Mouse (Mus musculus): ENCODE data around the gene Gtf2h5. TPM values are rescaled to one million over a fixed set of nuclear protein-coding genes. Genes with fewer than 3 reads are reported as not detected.

The Gtf2h5 gene
- polyA plus RNA-seq, 1 experiment, result 118 TPM

DNA sequence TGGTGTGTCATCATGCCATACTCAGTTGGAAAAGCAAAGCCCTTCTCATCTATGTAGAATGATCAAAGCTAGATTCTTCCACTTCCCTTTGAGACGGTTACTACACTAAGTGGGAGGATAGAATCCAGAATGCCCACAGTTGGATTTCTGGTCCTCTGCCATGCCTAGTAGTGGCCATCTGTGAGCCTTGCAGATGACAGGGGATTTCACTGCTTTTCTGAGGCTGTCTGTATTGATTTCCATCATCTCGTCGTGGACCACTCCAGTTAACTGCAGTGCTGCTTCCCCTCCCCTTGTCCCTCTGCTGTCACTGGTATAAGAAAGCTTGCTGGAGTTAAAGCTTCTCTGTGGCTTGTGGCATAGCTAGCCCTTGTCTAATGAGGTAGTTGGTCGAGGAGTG, 49.8 kb downstream of the Gtf2h5 start:
- Histone ChIP-seq H3K4me1 (ENCODE audit: control insufficient read depth, insufficient read depth, insufficient read length, low read length) (no peaks in the 10 kb centered on the region), H3K27ac (replicated peaks; ENCODE audit: low read depth, low read length) (no peak overlapping the region), H3K4me3 (ENCODE audit: insufficient read depth, low read depth, low read length) (no peak overlapping the region)

DNA sequence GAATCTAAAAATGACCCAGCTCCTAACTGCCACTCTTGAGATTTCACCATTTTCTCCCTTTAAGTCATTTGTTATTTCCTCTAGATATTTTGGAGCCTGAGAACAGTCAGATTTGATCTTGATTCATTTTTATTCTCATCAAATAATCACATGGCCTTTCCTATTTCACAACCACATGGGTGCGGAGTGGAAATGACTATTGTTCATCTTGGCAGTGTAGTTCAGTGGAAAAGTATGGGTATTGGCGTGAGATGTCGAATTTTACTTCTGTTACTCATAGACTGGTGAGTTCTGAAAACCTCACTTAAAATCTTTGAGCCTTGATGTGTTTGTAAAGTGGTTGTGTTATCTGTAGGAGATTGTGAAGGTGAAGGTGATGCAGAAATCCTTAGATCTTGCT, 51.5 kb downstream of the Gtf2h5 start:
- Histone ChIP-seq H3K27ac (replicated peaks; ENCODE audit: low read depth, low read length) (no peak overlapping the region), H3K4me3 (ENCODE audit: insufficient read depth, low read depth, low read length) (no peak overlapping the region), H3K4me1 (ENCODE audit: control insufficient read depth, insufficient read depth, insufficient read length, low read length) (no peaks in the 10 kb centered on the region)

Other genes with a start within 250 kb of the Gtf2h5 start
- 45.2 and 49.4 TPM in 2 replicates for gene Snx9, start 238.5 kb upstream of the Gtf2h5 start, polyA plus RNA-seq (2012; ENCODE audit: insufficient read depth, insufficient read length, missing spikeins)
- gene Synj2, start 138.5 kb upstream of the Gtf2h5 start, polyA plus RNA-seq (2012; ENCODE audit: insufficient read depth, insufficient read length, missing spikeins), result 5.0 and 8.3 TPM in 2 replicates
- 3.9 and 5.0 TPM in 2 replicates for gene Serac1, start within 50 bp of the Gtf2h5 start, polyA plus RNA-seq (2012; ENCODE audit: insufficient read depth, insufficient read length, missing spikeins)
- 27.4 and 37.1 TPM in 2 replicates for gene Tulp4, start 26.7 kb downstream of the Gtf2h5 start, polyA plus RNA-seq (2012; ENCODE audit: insufficient read depth, insufficient read length, missing spikeins)
- gene Tmem181a, start 177.1 kb downstream of the Gtf2h5 start, polyA plus RNA-seq (2012; ENCODE audit: insufficient read depth, insufficient read length, missing spikeins), result 4.2 and 4.6 TPM in 2 replicates
- 2.0 TPM in 1 of 2 replicates, not detected in the other for gene Dynlt1a, start 237.7 kb downstream of the Gtf2h5 start, polyA plus RNA-seq (2012; ENCODE audit: insufficient read depth, insufficient read length, missing spikeins)

Data from brown adipose tissue, adult 24 weeks (tissue).